Mouse (Mus musculus): ENCODE data around the gene Zfp940. TPM values are rescaled to one million over a fixed set of nuclear protein-coding genes. Genes with fewer than 3 reads are reported as not detected.
A peak's percentile ranks its signal among the peaks of the same experiment; 100 is the strongest.
"Not testable (repeated sequence)": the region's sequence is repeated elsewhere in the genome, so short reads cannot be mapped to it uniquely, and the experiment has no call there.

Zfp940 gene
- 9.7 and 10.3 TPM in 2 replicates for polyA plus RNA-seq (2016; fragmentation: Nextera tagmentation; extraction: Ambion mirVana)

DNA sequence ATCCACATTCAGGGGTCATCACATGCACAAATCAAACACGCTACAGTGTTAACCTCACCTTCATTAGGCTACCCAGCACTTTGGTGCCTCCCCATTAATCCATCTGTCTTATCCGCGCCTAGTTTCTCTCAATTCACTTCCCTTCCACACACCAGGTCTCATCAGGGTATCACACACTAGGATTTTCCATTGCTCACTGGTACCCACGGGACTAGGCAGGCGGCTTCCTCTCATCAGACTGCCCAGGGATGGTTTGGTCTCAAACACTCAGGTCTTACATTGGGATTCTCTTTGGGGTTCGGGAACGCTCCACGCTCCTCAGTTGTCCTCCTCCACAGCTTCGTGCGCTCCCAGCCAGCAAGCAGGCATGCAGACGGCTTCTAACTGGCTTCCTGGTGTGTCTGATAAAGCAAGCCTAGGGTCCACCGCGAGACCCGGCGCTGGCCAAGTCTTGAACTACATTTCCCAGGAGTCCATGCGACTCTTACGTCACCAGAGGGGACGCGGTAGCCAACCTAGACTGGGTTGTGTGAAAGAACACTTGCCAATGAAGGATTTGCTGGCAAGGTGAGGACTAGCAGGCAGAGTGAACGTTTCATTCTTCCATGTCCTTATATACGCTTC, at the start of gene Zfp940:
TSS of gene Zfp940 (minus strand) at position 451 of the 624 bp plus-strand sequence.
- H3K4me1 ChIP-seq = peaks cover 10% of the 10 kb centered on the region
- peak within 1 kb of the TSS; percentile 67 for H3K4me3 ChIP-seq
- peaks cover 6% of the 10 kb centered on the region; the same call in 1 of the 2 replicates for H3K9me3 ChIP-seq (replicated peaks)
- H3K27me3 ChIP-seq (ENCODE audit: low read depth, poor library complexity, severe bottlenecking) = no peaks in the 10 kb centered on the region
- peak within 1 kb of the TSS; percentile 86 for H3K27ac ChIP-seq (replicated peaks)
- peaks cover 33% of the 10 kb centered on the region for H3K36me3 ChIP-seq
- peak; percentile 85 for DNase-seq (ENCODE audit: low spot score)
- 2% methylated on average over 21 of the region's 21 CpGs for WGBS

DNA sequence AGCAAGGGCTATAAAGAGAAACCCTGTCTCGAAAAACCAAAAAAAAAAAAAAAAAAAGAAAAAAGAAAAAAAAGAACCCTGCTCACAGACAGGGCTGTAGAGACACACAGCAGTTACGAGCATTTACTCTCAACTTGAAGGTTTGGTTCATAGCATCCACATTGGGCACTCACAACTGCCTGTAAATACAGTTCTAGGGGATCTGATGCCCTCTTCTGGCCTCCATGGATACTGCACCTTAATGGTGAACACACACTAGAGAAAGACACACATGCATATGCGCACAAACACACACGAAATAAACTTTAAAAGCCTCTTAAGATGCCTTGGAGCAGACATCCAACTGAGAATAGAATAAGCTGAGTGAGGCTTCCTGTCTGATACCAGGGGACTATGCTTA, 44.9 kb upstream of the Zfp940 start:
- Histone ChIP-seq H3K27ac (replicated peaks) (no peak overlapping the region), H3K9me3 (replicated peaks) (peaks cover 45% of the 10 kb centered on the region), H3K4me1 (no peaks in the 10 kb centered on the region), H3K4me3 (no peak overlapping the region), H3K27me3 (ENCODE audit: low read depth, poor library complexity, severe bottlenecking) (no peaks in the 10 kb centered on the region), H3K36me3 (peaks cover 97% of the 10 kb centered on the region)
- no peak for DNase-seq (ENCODE audit: low spot score)
- 92% methylated on average over 4 of the region's 4 CpGs for WGBS

DNA sequence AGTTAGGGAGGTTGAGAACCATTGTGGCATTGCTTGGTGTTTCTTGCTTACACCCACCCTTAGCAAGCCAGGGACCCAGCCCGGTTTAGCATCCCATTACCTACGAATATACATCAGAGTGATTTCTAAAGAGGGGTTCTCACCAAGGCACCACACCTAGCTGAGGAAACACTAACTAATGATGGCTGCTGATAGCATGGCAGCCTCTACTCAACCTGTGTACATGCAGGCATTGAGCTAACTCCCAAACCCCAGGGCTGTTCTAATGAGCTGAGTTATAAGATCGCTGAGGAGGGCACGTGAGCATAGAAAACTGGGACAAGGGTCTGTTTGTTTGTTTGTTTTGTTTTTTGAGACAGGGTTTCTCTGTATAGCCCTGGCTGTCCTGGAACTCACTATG, 39.3 kb upstream of the Zfp940 start:
- Histone ChIP-seq H3K9me3 (replicated peaks) (peaks cover 68% of the 10 kb centered on the region), H3K4me1 (no peaks in the 10 kb centered on the region), H3K27ac (replicated peaks) (no peak overlapping the region), H3K27me3 (ENCODE audit: low read depth, poor library complexity, severe bottlenecking) (no peaks in the 10 kb centered on the region), H3K36me3 (peaks cover 83% of the 10 kb centered on the region), H3K4me3 (no peak overlapping the region)
- WGBS = 98% methylated on average over 4 of the region's 4 CpGs
- no peak for DNase-seq (ENCODE audit: low spot score)

DNA sequence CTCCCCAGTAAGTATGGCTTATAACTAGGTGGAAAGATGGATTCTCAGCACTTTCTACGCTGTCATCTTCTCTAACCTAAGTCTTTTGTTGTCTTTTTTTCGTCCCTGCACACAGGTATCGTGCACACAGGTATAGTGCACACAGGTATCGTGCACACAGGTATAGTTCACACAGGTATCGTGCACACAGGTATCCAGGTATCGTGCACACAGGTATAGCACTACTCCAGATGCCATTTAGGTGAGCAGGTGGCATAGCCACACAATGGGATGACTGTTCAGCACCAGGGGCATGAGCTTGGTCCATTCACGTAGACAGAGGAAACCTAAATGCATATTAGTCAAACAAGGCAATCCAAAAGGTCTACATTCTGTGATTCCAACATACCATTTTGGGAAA, 37.0 kb upstream of the Zfp940 start:
- H3K4me1 ChIP-seq = no peaks in the 10 kb centered on the region
- H3K36me3 ChIP-seq = peaks cover 60% of the 10 kb centered on the region
- 96% methylated on average over 7 of the region's 7 CpGs for WGBS
- no peaks in the 10 kb centered on the region for H3K27me3 ChIP-seq (ENCODE audit: low read depth, poor library complexity, severe bottlenecking)
- no peak overlapping the region for H3K4me3 ChIP-seq
- no peak for DNase-seq (ENCODE audit: low spot score)
- H3K9me3 ChIP-seq (replicated peaks) = peaks cover 80% of the 10 kb centered on the region
- H3K27ac ChIP-seq (replicated peaks) = no peak overlapping the region

GRCm38 (mm10) chr7:29880916-29881315, 27.4 kb upstream of the Zfp940 start:
- Histone ChIP-seq H3K27me3 (ENCODE audit: low read depth, poor library complexity, severe bottlenecking) (no peaks in the 10 kb centered on the region), H3K4me3 (no peak overlapping the region), H3K9me3 (replicated peaks) (peaks cover 71% of the 10 kb centered on the region), H3K27ac (replicated peaks) (no peak overlapping the region), H3K36me3 (peaks cover 25% of the 10 kb centered on the region), H3K4me1 (no peaks in the 10 kb centered on the region)
- 92% methylated on average over 7 of the region's 7 CpGs for WGBS
- no peak for DNase-seq (ENCODE audit: low spot score)

GRCm38 (mm10) chr7:29880056-29880455, 26.6 kb upstream of the Zfp940 start:
- H3K4me1 ChIP-seq = no peaks in the 10 kb centered on the region
- no peak overlapping the region for H3K4me3 ChIP-seq
- peaks cover 71% of the 10 kb centered on the region for H3K9me3 ChIP-seq (replicated peaks)
- no peak overlapping the region for H3K27ac ChIP-seq (replicated peaks)
- no peak for DNase-seq (ENCODE audit: low spot score)
- whole genome bisulfite sequencing = 83% methylated on average over 7 of the region's 7 CpGs
- H3K27me3 ChIP-seq (ENCODE audit: low read depth, poor library complexity, severe bottlenecking) = no peaks in the 10 kb centered on the region
- H3K36me3 ChIP-seq = peaks cover 33% of the 10 kb centered on the region

DNA sequence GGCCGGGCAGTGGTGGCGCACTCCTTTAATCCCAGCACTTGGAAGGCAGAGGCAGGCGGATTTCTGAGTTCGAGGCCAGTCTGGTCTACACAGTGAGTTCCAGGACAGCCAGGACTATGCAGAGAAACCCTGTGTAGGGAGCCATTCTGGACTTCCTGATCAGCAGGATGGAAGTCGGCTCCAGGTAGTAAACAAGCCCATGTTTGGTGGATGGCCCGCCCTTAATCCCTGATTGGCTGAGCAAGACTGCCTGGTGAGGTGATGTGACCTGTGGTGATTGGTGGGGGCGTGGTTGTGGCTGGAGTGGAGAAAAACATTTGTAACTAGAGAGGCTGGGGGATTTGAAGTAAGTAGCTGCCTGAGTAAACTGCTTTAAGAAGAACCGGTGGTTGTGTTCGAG, 24.1 kb upstream of the Zfp940 start:
- peaks cover 55% of the 10 kb centered on the region for H3K36me3 ChIP-seq
- not testable (repeated sequence) for DNase-seq (ENCODE audit: low spot score)

DNA sequence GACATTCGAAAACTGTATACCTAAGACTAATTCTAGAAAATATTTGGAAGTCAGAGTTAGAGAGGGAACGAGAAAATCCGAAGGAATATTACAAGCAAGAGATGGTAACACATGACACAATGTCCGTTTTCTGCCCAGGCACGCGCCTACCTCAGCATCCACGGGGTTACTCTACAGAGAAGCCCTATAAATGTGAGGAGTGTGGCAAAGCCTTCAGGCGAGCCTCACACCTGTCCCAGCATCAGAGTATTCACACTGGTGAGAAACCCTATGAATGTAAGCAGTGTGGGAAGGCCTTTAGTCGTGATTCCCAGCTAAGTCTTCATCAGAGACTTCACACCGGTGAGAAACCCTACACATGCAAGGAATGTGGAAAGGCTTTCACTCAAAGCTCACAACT, 20.8 kb upstream of the Zfp940 start:
- no peaks in the 10 kb centered on the region for H3K4me1 ChIP-seq
- H3K36me3 ChIP-seq = peaks cover 69% of the 10 kb centered on the region
- no peak overlapping the region for H3K27ac ChIP-seq (replicated peaks)
- no peaks in the 10 kb centered on the region for H3K27me3 ChIP-seq (ENCODE audit: low read depth, poor library complexity, severe bottlenecking)
- no peak for DNase-seq (ENCODE audit: low spot score)
- WGBS = 94% methylated on average over 10 of the region's 10 CpGs
- H3K4me3 ChIP-seq = no peak overlapping the region
- peaks cover 59% of the 10 kb centered on the region for H3K9me3 ChIP-seq (replicated peaks)

More for the DNA sequence above, 24.1 kb upstream of the Zfp940 start:
- H3K4me3 ChIP-seq; H3K4me1 ChIP-seq; H3K27ac ChIP-seq (replicated peaks); H3K27me3 ChIP-seq (ENCODE audit: low read depth, poor library complexity, severe bottlenecking): not testable (repeated sequence)
- WGBS = 93% methylated on average over 9 of the region's 9 CpGs
- H3K9me3 ChIP-seq (replicated peaks) = peaks cover 59% of the 10 kb centered on the region

DNA sequence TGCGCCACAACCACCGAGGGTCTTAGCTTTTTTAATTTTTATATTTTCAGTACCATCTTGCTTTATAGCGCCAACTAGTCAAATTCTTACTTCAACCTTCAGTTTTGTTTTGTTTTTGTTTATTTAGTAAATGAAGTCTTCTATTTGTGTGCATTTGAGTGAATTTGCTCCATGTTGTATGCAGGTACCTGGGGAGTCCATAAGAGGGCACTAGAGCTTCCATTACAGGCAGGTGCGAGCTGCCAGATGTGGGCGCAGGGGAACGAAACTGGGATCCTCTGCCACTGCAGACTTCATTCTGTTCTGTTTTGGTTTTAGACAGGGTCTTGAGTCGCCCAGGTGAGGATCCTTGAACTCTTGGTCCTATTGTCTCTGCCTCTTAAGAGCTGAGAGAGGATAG, 8.2 kb upstream of the Zfp940 start:
- H3K27ac ChIP-seq (replicated peaks) = no peak overlapping the region
- H3K4me3 ChIP-seq = no peak overlapping the region
- WGBS = 91% methylated on average over 7 of the region's 7 CpGs
- peaks cover 6% of the 10 kb centered on the region; the same call in 1 of the 2 replicates for H3K9me3 ChIP-seq (replicated peaks)
- H3K36me3 ChIP-seq = peaks cover 8% of the 10 kb centered on the region
- H3K27me3 ChIP-seq (ENCODE audit: low read depth, poor library complexity, severe bottlenecking) = no peaks in the 10 kb centered on the region
- peaks cover 13% of the 10 kb centered on the region for H3K4me1 ChIP-seq
- DNase-seq (ENCODE audit: low spot score) = no peak

DNA sequence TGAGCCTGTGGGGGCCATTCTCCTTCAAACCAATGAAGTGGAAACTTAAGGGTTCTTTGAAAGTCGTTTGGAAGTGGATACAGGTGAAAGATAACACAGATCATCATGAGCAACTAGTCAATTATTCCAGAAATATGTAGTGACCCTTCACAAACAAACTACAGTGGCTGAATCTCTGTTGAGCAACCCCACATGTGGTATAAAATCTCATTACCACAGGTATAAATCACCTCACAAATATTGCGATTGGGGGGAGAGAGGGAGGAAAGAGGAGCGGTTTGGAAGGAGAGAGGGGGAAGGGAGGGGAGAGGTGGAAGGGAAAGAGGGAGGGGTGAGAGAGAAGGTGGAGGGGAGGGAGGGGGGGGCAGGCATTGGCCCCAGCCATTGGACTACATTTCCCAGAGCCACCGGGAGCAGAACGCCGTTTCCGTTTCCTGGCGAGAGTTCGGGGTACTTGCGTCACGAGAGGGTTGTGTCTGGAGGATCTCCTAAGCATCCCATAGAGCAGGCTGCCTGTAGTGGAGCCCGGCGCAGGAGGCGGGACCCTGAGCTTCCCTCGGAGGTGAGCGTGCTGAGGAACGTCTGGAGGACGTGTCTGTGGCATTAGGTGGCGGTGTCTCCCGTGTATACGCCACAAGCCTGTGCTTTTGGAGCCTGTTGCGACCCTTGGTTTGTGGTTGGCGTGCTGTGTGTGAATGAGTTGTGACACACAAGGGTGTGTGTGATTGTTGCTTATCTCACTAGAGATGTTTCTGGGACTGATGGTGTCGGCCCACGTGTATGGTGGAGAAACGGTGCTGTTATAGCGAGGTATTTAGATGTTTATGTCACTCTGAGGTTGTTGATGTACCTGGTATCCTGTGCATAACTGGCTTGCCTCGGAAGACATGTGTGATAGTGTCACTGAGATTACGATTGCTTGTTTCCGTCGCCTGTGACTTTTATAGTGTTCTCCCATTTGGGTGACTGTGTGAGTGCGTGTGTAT, 6.4 kb upstream of the Zfp940 start, which contains the start of gene Zfp420:
TSS of gene Zfp420 (plus strand) at position 448 of the 986 bp plus-strand sequence.
- Histone ChIP-seq H3K9me3 (replicated peaks) (no peaks in the 10 kb centered on the region; the same call in 1 of the 2 replicates), H3K27ac (replicated peaks) (peak within 1 kb of the TSS; percentile 71), H3K27me3 (ENCODE audit: low read depth, poor library complexity, severe bottlenecking) (no peaks in the 10 kb centered on the region), H3K36me3 (peaks cover 8% of the 10 kb centered on the region), H3K4me3 (peak within 1 kb of the TSS; percentile 71), H3K4me1 (peaks cover 13% of the 10 kb centered on the region)
- peak; percentile 86 for DNase-seq (ENCODE audit: low spot score)
- WGBS = 10% methylated on average over 32 of the region's 32 CpGs

- WGBS = 61% methylated on average over 9 of the region's 9 CpGs
- H3K27me3 ChIP-seq (ENCODE audit: low read depth, poor library complexity, severe bottlenecking) = no peaks in the 10 kb centered on the region
- H3K27ac ChIP-seq (replicated peaks) = peak overlapping the region; percentile 86
- peaks cover 10% of the 10 kb centered on the region for H3K4me1 ChIP-seq
- peaks cover 38% of the 10 kb centered on the region for H3K36me3 ChIP-seq
- DNase-seq (ENCODE audit: low spot score) = no peak
- peaks cover 6% of the 10 kb centered on the region; the same call in 1 of the 2 replicates for H3K9me3 ChIP-seq (replicated peaks)
- peak overlapping the region; percentile 67 for H3K4me3 ChIP-seq
Measured at GRCm38 (mm10) chr7:29852831-29853218, 644 bp downstream of the Zfp940 start.

GRCm38 (mm10) chr7:29844616-29845015, 8.9 kb downstream of the Zfp940 start:
- WGBS = 95% methylated on average over 5 of the region's 5 CpGs
- Histone ChIP-seq H3K27me3 (ENCODE audit: low read depth, poor library complexity, severe bottlenecking) (no peaks in the 10 kb centered on the region), H3K27ac (replicated peaks) (no peak overlapping the region), H3K4me1 (no peaks in the 10 kb centered on the region), H3K36me3 (peaks cover 70% of the 10 kb centered on the region), H3K4me3 (no peak overlapping the region), H3K9me3 (replicated peaks) (no peaks in the 10 kb centered on the region)
- DNase-seq (ENCODE audit: low spot score) = no peak

DNA sequence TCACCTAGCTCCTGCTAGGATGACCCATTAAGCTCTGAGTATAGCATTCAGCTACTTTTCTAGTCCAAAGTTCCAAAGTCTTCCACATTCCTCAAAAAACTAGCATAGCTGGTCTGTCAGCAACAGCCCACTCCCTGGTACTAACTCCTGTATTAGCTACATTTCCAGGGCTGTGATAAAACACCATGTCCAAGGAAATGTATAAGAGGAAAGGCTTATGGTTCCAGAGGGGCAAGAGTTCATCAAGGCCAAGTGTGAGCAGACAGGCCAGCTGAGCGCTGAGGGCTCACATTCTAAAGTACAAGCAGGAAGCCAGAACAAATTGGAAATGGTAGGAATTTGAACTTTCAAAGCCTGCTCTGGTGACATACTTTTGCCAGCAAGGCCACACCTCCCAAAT, 11.4 kb downstream of the Zfp940 start:
- WGBS = 81% methylated on average over 1 of the region's 1 CpGs
- no peak for DNase-seq (ENCODE audit: low spot score)
- Histone ChIP-seq H3K4me3 (no peak overlapping the region), H3K36me3 (peaks cover 45% of the 10 kb centered on the region), H3K27me3 (ENCODE audit: low read depth, poor library complexity, severe bottlenecking) (no peaks in the 10 kb centered on the region), H3K4me1 (no peaks in the 10 kb centered on the region), H3K9me3 (replicated peaks) (no peaks in the 10 kb centered on the region), H3K27ac (replicated peaks) (no peak overlapping the region)
